Mouse (Mus musculus) intestine, postnatal 0 days (tissue): Measurements from ENCODE around the gene Dock2. TPM values are rescaled to one million over a fixed set of nuclear protein-coding genes. Genes with fewer than 3 reads are reported as not detected.

Source experiments
- ATAC-seq: fragments of 200-750 bp; cut with Nextera tagmentation; 2 replicates; pipeline ENCODE4 v1.8.0; 2017; ENCODE audit warnings: mild to moderate bottlenecking, moderate TSS enrichment, moderate library complexity
- H3K27ac ChIP-seq: fragments of 300-500 bp; sonication (generic); 2 replicates; pipeline ENCODE4 v1.5.1; 2014; ENCODE audit warnings: mild to moderate bottlenecking, low read depth, low read length, moderate library complexity
- H3K27me3 ChIP-seq: fragments of 300-500 bp; sonication (generic); replicated peaks from 2 replicates; pipeline ENCODE4 v1.6.1; 2014; ENCODE audit warnings: low read length, mixed read lengths; ENCODE audit not compliant: control insufficient read depth, insufficient read depth
- H3K36me3 ChIP-seq: fragments of 300-500 bp; sonication (generic); 2 replicates; pipeline ENCODE4 v1.6.1; 2014; ENCODE audit warnings: mild to moderate bottlenecking, moderate library complexity; ENCODE audit not compliant: control insufficient read depth, insufficient read depth
- H3K4me1 ChIP-seq: fragments of 300-500 bp; sonication (generic); replicated peaks from 2 replicates; pipeline ENCODE4 v1.6.1; 2014; ENCODE audit warnings: antibody characterized with exemption, low read length, mixed read lengths; ENCODE audit not compliant: control insufficient read depth, insufficient read depth
- H3K4me2 ChIP-seq: fragments of 300-500 bp; sonication (generic); replicated peaks from 2 replicates; pipeline ENCODE4 v1.6.1; 2014; ENCODE audit warnings: low read depth, mild to moderate bottlenecking, moderate library complexity
- H3K4me3 ChIP-seq: fragments of 300-500 bp; sonication (generic); 2 replicates; pipeline ENCODE4 v1.5.1; 2014; ENCODE audit warnings: low read depth, low read length
- H3K9ac ChIP-seq: fragments of 300-500 bp; sonication (generic); 2 replicates; pipeline ENCODE4 v1.6.1; 2014; ENCODE audit warnings: mild to moderate bottlenecking, low read depth, low read length
- H3K9me3 ChIP-seq: fragments of 300-500 bp; sonication (generic); 2 replicates; pipeline ENCODE4 v1.6.1; 2016; ENCODE audit warnings: mixed run types; ENCODE audit not compliant: control insufficient read depth
- CTCF ChIP-seq: sonication (generic); IDR thresholded peaks from 2 replicates; pipeline ENCODE4 v1.5.1; 2016; ENCODE audit warnings: low read depth, mild to moderate bottlenecking, control low read depth, antibody characterized with exemption, moderate library complexity
- WGBS: fragments of 180-500 bp; shearing (Covaris S2); extraction: QIAGEN DNeasy Blood & Tissue Kit; methylation state at CpG from one replicate; pipeline ENCODE4 v1.1.7; 2014; 5-methylcytosine and 5-hydroxymethylcytosine counted together
- polyA plus RNA-seq: library from polyadenylated mRNA; unstranded; fragments of >200 nt; fragmentation: Nextera tagmentation; extraction: Ambion mirVana; gene quantifications from 2 replicates; pipeline ENCODE4 v1.2.1, GENCODE M21; 2015

The Dock2 gene
- polyA plus RNA-seq, 1 experiment from 2014 or later, result 0.60 TPM

- Histone ChIP-seq H3K36me3 (no peaks in the 10 kb centered on the region), H3K4me3 (no peak overlapping the region), H3K4me1 (no peaks in the 10 kb centered on the region), H3K4me2 (no peak overlapping the region), H3K9ac (no peak overlapping the region), H3K27me3 (no peaks in the 10 kb centered on the region), H3K9me3 (no peaks in the 10 kb centered on the region), H3K27ac (no peak overlapping the region)
- ATAC-seq, result no peak
- no peak for TF ChIP-seq CTCF
- 70% methylated on average over 14 of the region's 14 CpGs for WGBS
Measured at GRCm38 (mm10) chr11:34276363-34277046, 507.2 kb downstream of the Dock2 start.

GRCm38 (mm10) chr11:34275941-34276340 lies 507.8 kb downstream of the Dock2 start:
- Histone ChIP-seq H3K27ac (no peak overlapping the region), H3K27me3 (no peaks in the 10 kb centered on the region), H3K4me2 (no peak overlapping the region), H3K4me1 (no peaks in the 10 kb centered on the region), H3K36me3 (no peaks in the 10 kb centered on the region), H3K9me3 (no peaks in the 10 kb centered on the region), H3K9ac (no peak overlapping the region), H3K4me3 (no peak overlapping the region)
- ATAC-seq, result no peak
- peak; percentile 37 for TF ChIP-seq CTCF
- WGBS, result 39% methylated on average over 2 of the region's 2 CpGs

- no peaks in the 10 kb centered on the region for H3K4me1 ChIP-seq
- no peak overlapping the region for H3K4me2 ChIP-seq
- 67% methylated on average over 10 of the region's 10 CpGs for WGBS
- H3K27me3 ChIP-seq, result no peaks in the 10 kb centered on the region
- no peak for TF ChIP-seq CTCF
- no peak overlapping the region for H3K4me3 ChIP-seq
- no peaks in the 10 kb centered on the region for H3K36me3 ChIP-seq
- no peak for ATAC-seq
- H3K9me3 ChIP-seq, result no peaks in the 10 kb centered on the region
- H3K27ac ChIP-seq, result no peak overlapping the region
- H3K9ac ChIP-seq, result no peak overlapping the region
Measured at GRCm38 (mm10) chr11:34272016-34272415, 511.7 kb downstream of the Dock2 start.

- no peak overlapping the region for H3K27ac ChIP-seq
- no peaks in the 10 kb centered on the region for H3K9me3 ChIP-seq
- H3K4me3 ChIP-seq, result no peak overlapping the region
- no peak for ATAC-seq
- WGBS, result 83% methylated on average over 1 of the region's 1 CpGs
- no peaks in the 10 kb centered on the region for H3K36me3 ChIP-seq
- H3K4me2 ChIP-seq, result no peak overlapping the region
- H3K4me1 ChIP-seq, result no peaks in the 10 kb centered on the region
- H3K9ac ChIP-seq, result no peak overlapping the region
- TF ChIP-seq CTCF, result no peak
- H3K27me3 ChIP-seq, result no peaks in the 10 kb centered on the region
Measured at GRCm38 (mm10) chr11:34264099-34264498, 519.6 kb downstream of the Dock2 start.

DNA sequence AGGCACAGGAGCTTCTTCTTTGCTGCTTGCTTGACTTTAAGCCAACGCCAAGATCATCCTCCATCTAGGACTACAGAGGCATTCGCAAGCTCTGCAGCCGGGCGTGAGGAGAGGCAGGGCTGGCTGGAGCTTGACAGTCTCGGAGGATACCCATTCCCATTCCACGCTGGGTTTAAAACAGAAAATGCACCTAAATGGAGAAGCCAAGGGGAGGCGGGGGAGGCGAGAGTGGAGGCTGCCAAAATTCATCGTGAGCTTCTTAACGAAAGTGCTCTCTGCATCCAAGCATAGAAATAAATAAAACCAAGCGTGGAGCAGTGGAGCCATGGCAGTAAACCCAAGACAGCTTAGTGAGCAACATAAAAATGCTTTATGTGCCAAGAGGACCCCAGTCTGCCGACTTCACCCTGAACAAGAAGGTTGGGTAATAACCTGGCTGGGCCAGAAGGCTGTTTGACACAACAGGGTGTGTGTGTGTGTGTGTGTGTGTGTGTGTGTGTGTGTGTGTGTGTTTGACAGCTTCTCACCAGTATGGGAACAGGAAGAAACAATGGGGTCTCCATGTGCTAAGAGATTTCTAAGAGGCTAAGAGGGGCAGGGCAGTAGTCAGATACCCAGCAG lies 524.7 kb downstream of the Dock2 start:
- whole genome bisulfite sequencing, result 81% methylated on average over 12 of the region's 12 CpGs

GRCm38 (mm10) chr11:34257548-34258189 lies 526.0 kb downstream of the Dock2 start:
- 83% methylated on average over 11 of the region's 11 CpGs for WGBS
- no peaks in the 10 kb centered on the region for H3K36me3 ChIP-seq
- H3K4me3 ChIP-seq, result no peak overlapping the region
- H3K27ac ChIP-seq, result no peak overlapping the region
- no peaks in the 10 kb centered on the region for H3K9me3 ChIP-seq
- TF ChIP-seq CTCF, result no peak
- H3K4me1 ChIP-seq, result no peaks in the 10 kb centered on the region
- ATAC-seq, result no peak
- H3K4me2 ChIP-seq, result no peak overlapping the region
- no peaks in the 10 kb centered on the region for H3K27me3 ChIP-seq
- no peak overlapping the region for H3K9ac ChIP-seq

More for the DNA sequence above, 524.7 kb downstream of the Dock2 start:
- Histone ChIP-seq H3K9me3 (no peaks in the 10 kb centered on the region), H3K4me3 (no peak overlapping the region), H3K36me3 (no peaks in the 10 kb centered on the region), H3K4me2 (no peak overlapping the region), H3K9ac (no peak overlapping the region), H3K27me3 (no peaks in the 10 kb centered on the region), H3K27ac (no peak overlapping the region), H3K4me1 (no peaks in the 10 kb centered on the region)
- no peak for TF ChIP-seq CTCF
- ATAC-seq, result no peak
